Mouse (Mus musculus): Measurements from ENCODE around the gene Slc25a10. TPM values are rescaled to one million over a fixed set of nuclear protein-coding genes. Genes with fewer than 3 reads are reported as not detected.

Slc25a10 gene
- polyA plus RNA-seq, 1 experiment from 2014 or later, result 73.9 TPM

Other genes starting within 250 kb of the Slc25a10 start
- 2,700 and 3,060 TPM in 2 replicates for gene Actg1, start 143.3 kb upstream of the Slc25a10 start, polyA plus RNA-seq (2015; fragmentation: Nextera tagmentation; extraction: Ambion mirVana)
- gene Fscn2, start 130.3 kb upstream of the Slc25a10 start, polyA plus RNA-seq (2015; fragmentation: Nextera tagmentation; extraction: Ambion mirVana), result 0.44 and 0.80 TPM in 2 replicates
- 34.5 and 36.1 TPM in 2 replicates for gene Faap100, start 113.1 kb upstream of the Slc25a10 start, polyA plus RNA-seq (2015; fragmentation: Nextera tagmentation; extraction: Ambion mirVana)
- 22.8 and 23.5 TPM in 2 replicates for gene Nploc4, start 54.1 kb upstream of the Slc25a10 start, polyA plus RNA-seq (2015; fragmentation: Nextera tagmentation; extraction: Ambion mirVana)
- not detected in 2 replicates for gene Tspan10, start 49.2 kb upstream of the Slc25a10 start, polyA plus RNA-seq (2015; fragmentation: Nextera tagmentation; extraction: Ambion mirVana)
- gene Pde6g, start 38.3 kb upstream of the Slc25a10 start, polyA plus RNA-seq (2015; fragmentation: Nextera tagmentation; extraction: Ambion mirVana), result 0.30 and 0.57 TPM in 2 replicates
- gene Oxld1, start 33.8 kb upstream of the Slc25a10 start, polyA plus RNA-seq (2015; fragmentation: Nextera tagmentation; extraction: Ambion mirVana), result 14.0 TPM in 2 replicates
- 28.9 and 33.7 TPM in 2 replicates for gene Ccdc137, start 33.7 kb upstream of the Slc25a10 start, polyA plus RNA-seq (2015; fragmentation: Nextera tagmentation; extraction: Ambion mirVana)
- gene Arl16, start 24.2 kb upstream of the Slc25a10 start, polyA plus RNA-seq (2015; fragmentation: Nextera tagmentation; extraction: Ambion mirVana), result 35.6 and 38.1 TPM in 2 replicates
- 140 and 145 TPM in 2 replicates for gene Mrpl12, start 7.2 kb upstream of the Slc25a10 start, polyA plus RNA-seq (2015; fragmentation: Nextera tagmentation; extraction: Ambion mirVana)
- gene Gcgr, start 38.9 kb downstream of the Slc25a10 start, polyA plus RNA-seq (2015; fragmentation: Nextera tagmentation; extraction: Ambion mirVana), result 2.2 and 3.0 TPM in 2 replicates
- 152 and 171 TPM in 2 replicates for gene Mcrip1, start 57.9 kb downstream of the Slc25a10 start, polyA plus RNA-seq (2015; fragmentation: Nextera tagmentation; extraction: Ambion mirVana)
- 2.9 TPM in 1 of 2 replicates, not detected in the other for gene Ppp1r27, start 59.3 kb downstream of the Slc25a10 start, polyA plus RNA-seq (2015; fragmentation: Nextera tagmentation; extraction: Ambion mirVana)
- 1,026 and 1,183 TPM in 2 replicates for gene P4hb, start 81.4 kb downstream of the Slc25a10 start, polyA plus RNA-seq (2015; fragmentation: Nextera tagmentation; extraction: Ambion mirVana)
- gene Arhgdia, start 89.8 kb downstream of the Slc25a10 start, polyA plus RNA-seq (2015; fragmentation: Nextera tagmentation; extraction: Ambion mirVana), result 543 and 584 TPM in 2 replicates
- 37.0 and 55.5 TPM in 2 replicates for gene Alyref, start 106.5 kb downstream of the Slc25a10 start, polyA plus RNA-seq (2015; fragmentation: Nextera tagmentation; extraction: Ambion mirVana)
- gene Anapc11, start 106.6 kb downstream of the Slc25a10 start, polyA plus RNA-seq (2015; fragmentation: Nextera tagmentation; extraction: Ambion mirVana), result 176 and 181 TPM in 2 replicates
- gene Npb, start 116.6 kb downstream of the Slc25a10 start, polyA plus RNA-seq (2015; fragmentation: Nextera tagmentation; extraction: Ambion mirVana), result 14.9 and 19.1 TPM in 2 replicates
- gene Pcyt2, start 126.1 kb downstream of the Slc25a10 start, polyA plus RNA-seq (2015; fragmentation: Nextera tagmentation; extraction: Ambion mirVana), result 185 and 197 TPM in 2 replicates
- gene Sirt7, start 133.4 kb downstream of the Slc25a10 start, polyA plus RNA-seq (2015; fragmentation: Nextera tagmentation; extraction: Ambion mirVana), result 36.6 and 37.7 TPM in 2 replicates
- 19.5 and 22.1 TPM in 2 replicates for gene Mafg, start 141.8 kb downstream of the Slc25a10 start, polyA plus RNA-seq (2015; fragmentation: Nextera tagmentation; extraction: Ambion mirVana)
- gene Pycr1, start 151.9 kb downstream of the Slc25a10 start, polyA plus RNA-seq (2015; fragmentation: Nextera tagmentation; extraction: Ambion mirVana), result 37.8 and 38.0 TPM in 2 replicates
- 1.4 TPM in 1 of 2 replicates, not detected in the other for gene Myadml2, start 156.3 kb downstream of the Slc25a10 start, polyA plus RNA-seq (2015; fragmentation: Nextera tagmentation; extraction: Ambion mirVana)
- gene Notum, start 169.3 kb downstream of the Slc25a10 start, polyA plus RNA-seq (2015; fragmentation: Nextera tagmentation; extraction: Ambion mirVana), result 2.1 and 2.5 TPM in 2 replicates
- gene Aspscr1, start 181.1 kb downstream of the Slc25a10 start, polyA plus RNA-seq (2015; fragmentation: Nextera tagmentation; extraction: Ambion mirVana), result 102 and 104 TPM in 2 replicates
- 138 and 153 TPM in 2 replicates for gene Cenpx, start 221.9 kb downstream of the Slc25a10 start, polyA plus RNA-seq (2015; fragmentation: Nextera tagmentation; extraction: Ambion mirVana)
- 59.1 and 62.9 TPM in 2 replicates for gene Lrrc45, start 222.1 kb downstream of the Slc25a10 start, polyA plus RNA-seq (2015; fragmentation: Nextera tagmentation; extraction: Ambion mirVana)
- gene Rac3, start 229.6 kb downstream of the Slc25a10 start, polyA plus RNA-seq (2015; fragmentation: Nextera tagmentation; extraction: Ambion mirVana), result 34.6 and 35.3 TPM in 2 replicates
- gene Dcxr, start 235.4 kb downstream of the Slc25a10 start, polyA plus RNA-seq (2015; fragmentation: Nextera tagmentation; extraction: Ambion mirVana), result 43.0 and 46.0 TPM in 2 replicates
- gene Cbr2, start 240.3 kb downstream of the Slc25a10 start, polyA plus RNA-seq (2015; fragmentation: Nextera tagmentation; extraction: Ambion mirVana), result 112 and 150 TPM in 2 replicates

Data from stomach, embryonic 16.5 days (tissue).